Mouse (Mus musculus): Measurements from ENCODE around the gene Slc25a1.

DNA sequence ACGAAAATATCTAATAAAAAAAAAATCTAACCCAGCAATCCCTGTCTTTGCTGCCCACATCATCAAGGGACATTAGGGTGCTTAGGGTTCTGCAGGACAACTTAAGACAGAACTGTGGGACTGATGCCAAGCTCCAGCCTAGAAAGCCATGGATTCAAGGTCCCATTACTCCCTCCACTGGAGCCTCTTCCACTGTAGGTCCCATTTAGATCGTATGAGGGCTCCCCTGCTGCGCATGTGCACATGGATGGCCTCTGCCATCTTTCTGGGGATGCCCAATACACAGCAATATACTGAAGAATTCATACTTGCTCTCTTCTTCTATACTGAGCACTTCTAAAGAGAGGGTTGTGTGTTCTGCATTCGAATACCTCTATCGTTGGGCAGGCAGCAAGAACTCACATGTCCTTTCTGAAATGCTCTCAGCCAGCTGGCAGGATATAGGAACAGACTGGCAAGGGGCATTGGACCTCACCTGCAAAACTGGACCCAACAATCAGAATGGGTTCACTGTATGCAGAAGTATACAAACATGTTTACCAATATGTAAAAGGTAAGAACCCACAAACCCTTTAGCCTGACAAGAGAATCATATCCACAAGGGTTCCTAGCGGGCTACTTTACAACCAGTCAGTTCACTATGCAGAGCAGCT is 38.2 kb downstream of the Slc25a1 start:
- TF ChIP-seq POLR2A (IDR thresholded peaks at IDR 0.05; ENCODE audit: extremely low read depth, insufficient read depth, low read length) (no peak), CTCF (IDR thresholded peaks at IDR 0.05; ENCODE audit: extremely low read depth, insufficient read depth, low read length) (no peak)
